Mouse (Mus musculus): ENCODE measurements at regions not wholly inside any gene's neighbourhood (a gene's known extent, or its start where the extent isn't known, plus 50 kb on each side); places are given as distances from the start of the nearest gene placed in this dataset.

DNA sequence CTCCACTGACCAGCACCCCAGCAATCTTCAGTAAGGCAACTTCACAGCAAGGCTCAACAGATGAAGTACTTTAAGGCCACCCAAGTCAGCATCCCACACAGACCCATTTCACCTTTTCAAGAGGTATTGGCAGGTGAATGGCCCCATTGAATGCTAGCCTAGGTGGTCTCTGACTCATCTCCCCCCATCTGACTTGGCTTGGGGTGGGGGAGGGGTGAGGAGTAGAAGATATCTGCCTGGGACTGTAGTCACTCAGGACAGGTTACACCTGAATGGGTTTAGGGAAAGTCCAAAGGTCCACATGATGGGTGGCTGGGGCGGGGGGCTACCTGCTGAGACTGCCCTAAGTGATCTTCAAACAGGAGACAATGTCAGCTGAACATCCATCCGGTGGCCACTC, 104.0 kb upstream of the Tle3 start:
- Histone ChIP-seq H3K36me3 (ENCODE audit: control insufficient read depth, insufficient read depth, low read length) (no peaks in the 10 kb centered on the region), H3K9ac (ENCODE audit: low read depth, low read length, severe bottlenecking) (no peak overlapping the region), H3K4me1 (ENCODE audit: control insufficient read depth, insufficient read depth, low read length) (no peaks in the 10 kb centered on the region), H3K4me3 (replicated peaks; ENCODE audit: low read length) (no peak overlapping the region), H3K9me3 (ENCODE audit: control insufficient read depth, low read length) (0 out of 2 replicates have a peak, but pooled peaks cover 6% of the 10 kb centered on the region), H3K27me3 (ENCODE audit: control insufficient read depth, insufficient read depth, low read length) (no peaks in the 10 kb centered on the region), H3K27ac (replicated peaks; ENCODE audit: low read depth, low read length) (no peak overlapping the region), H3K4me2 (replicated peaks; ENCODE audit: low read depth, low read length, severe bottlenecking) (no peak overlapping the region)
- DNase-seq (ENCODE audit: low spot score) (no peak), ATAC-seq (ENCODE audit: low FRiP score, low read depth) (no peak)
- 86% methylated on average over 2 of the region's 2 CpGs for WGBS
- TF ChIP-seq POLR2A (IDR thresholded peaks at IDR 0.05; ENCODE audit: borderline replicate concordance, extremely low read depth, insufficient read depth, insufficient read length): no peak

DNA sequence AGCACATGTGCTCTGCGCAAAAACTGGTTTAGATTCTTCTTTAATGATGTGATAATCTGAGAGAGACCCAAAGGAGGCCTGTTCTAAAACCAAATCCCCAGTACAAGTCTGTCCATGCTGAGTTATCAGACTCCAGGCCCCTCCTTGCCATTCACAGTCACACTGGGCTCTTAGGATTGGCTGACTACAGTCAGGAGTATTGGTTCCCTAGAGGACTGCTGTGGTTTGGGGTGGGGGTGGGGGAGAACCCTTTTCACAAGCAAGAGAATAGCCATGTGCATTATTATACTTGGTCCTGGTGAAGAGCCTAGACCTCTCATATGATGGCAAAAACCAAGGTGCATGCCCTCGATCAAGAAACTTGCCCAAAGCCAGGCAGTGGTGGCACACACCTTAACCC, 103.5 kb upstream of the Tle3 start:
- no peaks in the 10 kb centered on the region for H3K27me3 ChIP-seq (ENCODE audit: control insufficient read depth, insufficient read depth, low read length)
- no peak for TF ChIP-seq POLR2A (IDR thresholded peaks at IDR 0.05; ENCODE audit: borderline replicate concordance, extremely low read depth, insufficient read depth, insufficient read length)
- WGBS: 76% methylated on average over 2 of the region's 2 CpGs
- H3K4me1 ChIP-seq (ENCODE audit: control insufficient read depth, insufficient read depth, low read length): no peaks in the 10 kb centered on the region
- no peak overlapping the region for H3K4me2 ChIP-seq (replicated peaks; ENCODE audit: low read depth, low read length, severe bottlenecking)
- no peak overlapping the region for H3K9ac ChIP-seq (ENCODE audit: low read depth, low read length, severe bottlenecking)
- no peak for ATAC-seq (ENCODE audit: low FRiP score, low read depth)
- no peak overlapping the region for H3K27ac ChIP-seq (replicated peaks; ENCODE audit: low read depth, low read length)
- no peak overlapping the region for H3K4me3 ChIP-seq (replicated peaks; ENCODE audit: low read length)
- 0 out of 2 replicates have a peak, but pooled peaks cover 6% of the 10 kb centered on the region for H3K9me3 ChIP-seq (ENCODE audit: control insufficient read depth, low read length)
- no peaks in the 10 kb centered on the region for H3K36me3 ChIP-seq (ENCODE audit: control insufficient read depth, insufficient read depth, low read length)
- no peak for DNase-seq (ENCODE audit: low spot score)

DNA sequence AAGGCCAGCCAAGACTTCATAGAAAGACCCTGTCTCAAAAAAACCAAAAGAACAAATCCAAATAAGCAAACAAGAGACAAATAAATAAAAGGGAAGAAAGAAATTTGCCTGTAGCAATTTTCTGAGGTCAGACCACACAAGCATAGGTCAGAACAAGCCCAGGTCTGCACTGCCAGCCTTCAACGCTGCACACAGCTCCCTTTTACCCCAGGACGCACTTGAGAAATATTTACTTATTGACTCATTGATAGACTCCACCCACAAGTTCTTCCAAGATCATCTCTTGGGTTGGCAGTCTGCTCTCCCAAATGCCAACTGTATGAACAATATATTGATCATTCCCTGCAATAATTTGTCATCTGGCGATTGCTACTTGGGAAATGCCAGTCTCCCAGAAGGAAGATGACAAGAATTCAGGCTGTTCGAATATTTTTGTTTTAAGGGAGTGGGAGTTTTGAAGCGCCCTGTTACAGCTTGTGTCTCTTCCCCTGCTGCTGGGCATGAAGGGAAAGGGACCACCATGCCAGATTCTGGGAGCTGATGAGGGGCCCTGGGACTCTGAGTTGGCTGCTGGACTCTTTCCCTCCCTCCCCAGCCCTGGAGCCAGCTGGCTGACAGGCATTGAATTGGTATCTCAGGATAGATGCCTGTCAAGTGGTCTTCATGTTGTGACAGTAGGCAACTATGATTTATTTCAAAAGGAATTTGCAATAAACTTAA, 102.9 kb upstream of the Tle3 start:
- DNase-seq (ENCODE audit: low spot score) (no peak), ATAC-seq (ENCODE audit: low FRiP score, low read depth) (no peak)
- Histone ChIP-seq H3K9me3 (ENCODE audit: control insufficient read depth, low read length) (0 out of 2 replicates have a peak, but pooled peaks cover 6% of the 10 kb centered on the region), H3K4me3 (replicated peaks; ENCODE audit: low read length) (no peak overlapping the region), H3K4me1 (ENCODE audit: control insufficient read depth, insufficient read depth, low read length) (no peaks in the 10 kb centered on the region), H3K4me2 (replicated peaks; ENCODE audit: low read depth, low read length, severe bottlenecking) (no peak overlapping the region), H3K36me3 (ENCODE audit: control insufficient read depth, insufficient read depth, low read length) (no peaks in the 10 kb centered on the region), H3K27ac (replicated peaks; ENCODE audit: low read depth, low read length) (no peak overlapping the region), H3K9ac (ENCODE audit: low read depth, low read length, severe bottlenecking) (no peak overlapping the region), H3K27me3 (ENCODE audit: control insufficient read depth, insufficient read depth, low read length) (no peaks in the 10 kb centered on the region)
- 70% methylated on average over 5 of the region's 5 CpGs for WGBS
- TF ChIP-seq POLR2A (IDR thresholded peaks at IDR 0.05; ENCODE audit: borderline replicate concordance, extremely low read depth, insufficient read depth, insufficient read length): no peak

DNA sequence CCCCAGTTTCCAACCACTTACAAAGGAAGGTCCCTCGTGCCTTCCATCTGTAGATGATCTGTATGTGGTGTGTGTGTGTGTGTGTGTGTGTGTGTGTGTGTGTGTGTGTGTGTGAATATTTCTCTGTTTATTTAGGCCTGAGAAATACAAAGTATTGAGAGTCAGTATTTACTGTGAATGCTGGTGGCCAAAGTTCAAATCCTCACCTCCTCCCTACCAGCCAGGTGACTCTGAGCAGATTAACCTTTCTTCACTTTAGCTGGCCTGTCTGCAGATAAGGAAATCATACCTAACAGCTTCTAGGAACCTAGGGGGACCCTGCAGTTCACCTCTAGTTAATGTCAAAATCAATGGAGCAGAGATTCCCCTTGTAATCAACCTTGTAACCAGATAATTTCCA, 100.9 kb upstream of the Tle3 start:
- Histone ChIP-seq H3K27me3 (ENCODE audit: control insufficient read depth, insufficient read depth, low read length) (no peaks in the 10 kb centered on the region), H3K9me3 (ENCODE audit: control insufficient read depth, low read length) (no peaks in the 10 kb centered on the region), H3K4me3 (replicated peaks; ENCODE audit: low read length) (no peak overlapping the region), H3K27ac (replicated peaks; ENCODE audit: low read depth, low read length) (no peak overlapping the region), H3K36me3 (ENCODE audit: control insufficient read depth, insufficient read depth, low read length) (no peaks in the 10 kb centered on the region), H3K9ac (ENCODE audit: low read depth, low read length, severe bottlenecking) (no peak overlapping the region), H3K4me2 (replicated peaks; ENCODE audit: low read depth, low read length, severe bottlenecking) (no peak overlapping the region), H3K4me1 (ENCODE audit: control insufficient read depth, insufficient read depth, low read length) (no peaks in the 10 kb centered on the region)
- ATAC-seq (ENCODE audit: low FRiP score, low read depth): no peak
- DNase-seq (ENCODE audit: low spot score): no peak
- TF ChIP-seq POLR2A (IDR thresholded peaks at IDR 0.05; ENCODE audit: borderline replicate concordance, extremely low read depth, insufficient read depth, insufficient read length): no peak
- 89% methylated on average over 1 of the region's 1 CpGs for WGBS

DNA sequence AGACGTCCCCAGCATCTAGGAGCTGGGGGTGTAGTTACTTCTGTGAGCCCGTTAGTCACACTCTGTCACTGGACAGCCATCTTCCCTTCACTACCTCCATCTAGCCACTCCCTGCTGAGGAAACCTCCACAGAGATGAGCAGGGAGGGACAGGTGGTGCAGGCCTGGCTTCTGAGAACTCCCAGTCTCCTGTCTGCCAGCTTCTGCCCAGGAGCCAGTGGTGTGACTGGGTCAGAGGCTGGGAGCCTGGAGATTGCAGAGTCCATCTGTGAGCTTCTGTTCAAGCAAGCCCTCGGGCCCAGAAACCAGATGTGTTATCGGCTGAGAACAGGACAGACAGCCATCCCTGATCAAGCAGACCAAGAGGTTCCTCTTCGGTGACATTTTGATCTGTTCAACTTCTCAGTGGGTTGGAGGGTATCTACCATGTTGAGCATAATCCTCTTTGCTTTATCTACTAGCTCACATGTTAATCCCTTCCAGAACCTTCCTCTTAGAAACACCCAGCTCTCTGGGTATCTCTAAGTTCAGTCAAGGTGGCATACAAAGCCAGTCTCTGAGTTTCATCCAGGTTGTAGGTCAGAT, 100.3 kb upstream of the Tle3 start:
- no peak for TF ChIP-seq POLR2A (IDR thresholded peaks at IDR 0.05; ENCODE audit: borderline replicate concordance, extremely low read depth, insufficient read depth, insufficient read length)
- H3K36me3 ChIP-seq (ENCODE audit: control insufficient read depth, insufficient read depth, low read length): no peaks in the 10 kb centered on the region
- no peak for ATAC-seq (ENCODE audit: low FRiP score, low read depth)

More for the DNA sequence above, 100.3 kb upstream of the Tle3 start:
- Histone ChIP-seq H3K9me3 (ENCODE audit: control insufficient read depth, low read length) (no peaks in the 10 kb centered on the region), H3K27me3 (ENCODE audit: control insufficient read depth, insufficient read depth, low read length) (no peaks in the 10 kb centered on the region), H3K9ac (ENCODE audit: low read depth, low read length, severe bottlenecking) (no peak overlapping the region), H3K4me2 (replicated peaks; ENCODE audit: low read depth, low read length, severe bottlenecking) (no peak overlapping the region), H3K4me1 (ENCODE audit: control insufficient read depth, insufficient read depth, low read length) (no peaks in the 10 kb centered on the region), H3K27ac (replicated peaks; ENCODE audit: low read depth, low read length) (no peak overlapping the region), H3K4me3 (replicated peaks; ENCODE audit: low read length) (no peak overlapping the region)
- 77% methylated on average over 5 of the region's 5 CpGs for whole genome bisulfite sequencing
- no peak for DNase-seq (ENCODE audit: low spot score)
